Mouse (Mus musculus): ENCODE results near the gene Frs2. TPM values are rescaled to one million over a fixed set of nuclear protein-coding genes. Genes with fewer than 3 reads are reported as not detected.
"Not testable (repeated sequence)": the region's sequence is repeated elsewhere in the genome, so short reads cannot be mapped to it uniquely, and the experiment has no call there.

Frs2 gene
- polyA plus RNA-seq, 1 experiment: 33.4 TPM

GRCm38 (mm10) chr10:117147463-117148360 lies 622 bp downstream of the Frs2 start:
- no peak for DNase-seq (ENCODE audit: extremely low spot score in 1 of 2, low spot score in 1 of 2)

- no peak for DNase-seq (ENCODE audit: extremely low spot score in 1 of 2, low spot score in 1 of 2)
Observed at GRCm38 (mm10) chr10:117146421-117146820, 1.9 kb downstream of the Frs2 start.

- no peak for DNase-seq (ENCODE audit: extremely low spot score in 1 of 2, low spot score in 1 of 2)
Observed at GRCm38 (mm10) chr10:117145546-117146265, 2.6 kb downstream of the Frs2 start.

- no peak for DNase-seq (ENCODE audit: extremely low spot score in 1 of 2, low spot score in 1 of 2)
Observed at GRCm38 (mm10) chr10:117144628-117145027, 3.7 kb downstream of the Frs2 start.

GRCm38 (mm10) chr10:117144071-117144470 lies 4.3 kb downstream of the Frs2 start:
- no peak for DNase-seq (ENCODE audit: extremely low spot score in 1 of 2, low spot score in 1 of 2)

- no peak for DNase-seq (ENCODE audit: extremely low spot score in 1 of 2, low spot score in 1 of 2)
Observed at GRCm38 (mm10) chr10:117143311-117143710, 5.0 kb downstream of the Frs2 start.

GRCm38 (mm10) chr10:117141939-117142552 lies 6.3 kb downstream of the Frs2 start:
- no peak for DNase-seq (ENCODE audit: extremely low spot score in 1 of 2, low spot score in 1 of 2)

GRCm38 (mm10) chr10:117131506-117131905 lies 16.8 kb downstream of the Frs2 start:
- DNase-seq (ENCODE audit: extremely low spot score in 1 of 2, low spot score in 1 of 2): not testable (repeated sequence)

- no peak for DNase-seq (ENCODE audit: extremely low spot score in 1 of 2, low spot score in 1 of 2)
Observed at GRCm38 (mm10) chr10:117130037-117130436, 18.3 kb downstream of the Frs2 start.

GRCm38 (mm10) chr10:117128693-117129092 lies 19.6 kb downstream of the Frs2 start:
- no peak for DNase-seq (ENCODE audit: extremely low spot score in 1 of 2, low spot score in 1 of 2)

- DNase-seq (ENCODE audit: extremely low spot score in 1 of 2, low spot score in 1 of 2): no peak
Observed at GRCm38 (mm10) chr10:117127480-117127879, 20.9 kb downstream of the Frs2 start.

- no peak for DNase-seq (ENCODE audit: extremely low spot score in 1 of 2, low spot score in 1 of 2)
Observed at GRCm38 (mm10) chr10:117126719-117127118, 21.6 kb downstream of the Frs2 start.

- DNase-seq (ENCODE audit: extremely low spot score in 1 of 2, low spot score in 1 of 2): no peak
Observed at GRCm38 (mm10) chr10:117126233-117126632, 22.1 kb downstream of the Frs2 start.

- DNase-seq (ENCODE audit: extremely low spot score in 1 of 2, low spot score in 1 of 2): no peak
Observed at GRCm38 (mm10) chr10:117121448-117121847, 26.9 kb downstream of the Frs2 start.

- DNase-seq (ENCODE audit: extremely low spot score in 1 of 2, low spot score in 1 of 2): no peak
Observed at GRCm38 (mm10) chr10:117120051-117120666, 28.2 kb downstream of the Frs2 start.

- peak; percentile 17 to 63 for DNase-seq (ENCODE audit: extremely low spot score in 1 of 2, low spot score in 1 of 2)
Observed at GRCm38 (mm10) chr10:117119531-117119930, 28.8 kb downstream of the Frs2 start.

GRCm38 (mm10) chr10:117118421-117118831 lies 29.9 kb downstream of the Frs2 start:
- DNase-seq (ENCODE audit: extremely low spot score in 1 of 2, low spot score in 1 of 2): no peak

GRCm38 (mm10) chr10:117115652-117116051 lies 32.7 kb downstream of the Frs2 start:
- no peak for DNase-seq (ENCODE audit: extremely low spot score in 1 of 2, low spot score in 1 of 2)

- no peak for DNase-seq (ENCODE audit: extremely low spot score in 1 of 2, low spot score in 1 of 2)
Observed at GRCm38 (mm10) chr10:117112545-117112944, 35.8 kb downstream of the Frs2 start.

GRCm38 (mm10) chr10:117111455-117111854 lies 36.9 kb downstream of the Frs2 start:
- no peak for DNase-seq (ENCODE audit: extremely low spot score in 1 of 2, low spot score in 1 of 2)

GRCm38 (mm10) chr10:117110271-117110670 lies 38.1 kb downstream of the Frs2 start:
- DNase-seq (ENCODE audit: extremely low spot score in 1 of 2, low spot score in 1 of 2): no peak
